Mouse (Mus musculus): Measurements from ENCODE around the gene Kcnip1. TPM values are rescaled to one million over a fixed set of nuclear protein-coding genes. Genes with fewer than 3 reads are reported as not detected.

Gene Kcnip1
- polyA plus RNA-seq (2012; ENCODE audit: low replicate concordance), result not detected in 2 replicates

DNA sequence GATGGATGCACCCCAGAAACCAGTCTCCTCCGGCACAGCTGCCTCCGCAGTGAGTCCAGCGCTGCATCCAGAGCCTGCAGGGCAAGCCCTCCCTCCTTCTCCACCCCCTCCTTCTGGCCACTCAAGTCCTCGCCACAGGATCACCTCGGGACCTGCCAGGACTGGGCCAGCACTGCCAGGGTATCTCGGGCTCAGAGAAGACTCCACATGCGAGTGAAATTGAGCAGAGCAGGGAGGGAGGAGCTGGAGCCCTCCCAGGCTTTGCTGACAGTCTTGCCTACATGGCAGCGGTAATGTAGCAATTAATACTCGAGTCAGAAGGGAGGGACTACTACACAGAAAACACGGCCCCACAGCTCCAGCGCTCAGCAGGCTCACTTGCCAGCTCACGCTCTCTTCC lies at the start of gene Kcnip1:
Gene Kcnip1 (minus strand): TSS at position 215 of the 400 bp plus-strand sequence.

DNA sequence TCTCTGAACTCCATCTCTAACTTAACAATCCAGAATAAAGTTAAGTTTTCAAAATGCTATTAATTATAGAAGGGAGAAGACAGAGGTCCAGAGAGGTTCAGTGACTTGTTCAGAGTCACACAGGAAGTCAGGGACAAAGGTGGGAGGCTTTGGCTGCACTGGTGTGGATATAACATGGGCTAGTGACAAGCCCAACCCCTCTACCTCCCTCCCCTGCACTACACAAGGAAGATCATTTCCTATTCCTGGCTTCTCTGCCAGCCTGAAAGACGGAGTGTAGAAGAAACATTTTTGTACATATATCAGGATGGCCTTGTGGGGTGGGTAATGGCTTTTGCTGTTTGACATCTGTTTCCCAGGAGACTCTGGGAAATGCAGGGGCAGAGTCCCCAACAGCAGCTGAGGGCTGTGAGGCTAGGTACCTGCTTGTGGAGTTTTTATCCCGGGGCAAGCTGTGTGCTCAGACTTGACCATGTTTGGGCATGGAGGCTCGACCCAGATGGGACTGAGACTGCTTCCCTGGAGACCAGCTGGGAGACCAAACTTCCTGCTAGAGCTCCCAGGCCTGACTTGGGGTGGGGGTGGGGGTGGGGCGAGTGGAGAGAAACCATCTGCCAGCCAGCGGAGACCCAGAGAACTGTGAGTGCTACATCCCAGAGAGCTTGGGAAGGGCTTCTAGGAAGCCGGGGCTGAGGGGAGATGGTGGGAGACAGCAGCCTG lies 30.1 kb downstream of the Kcnip1 start, which contains the start of gene Kcnmb1:
Gene Kcnmb1 (plus strand): TSS at position 326 of the 720 bp plus-strand sequence.

DNA sequence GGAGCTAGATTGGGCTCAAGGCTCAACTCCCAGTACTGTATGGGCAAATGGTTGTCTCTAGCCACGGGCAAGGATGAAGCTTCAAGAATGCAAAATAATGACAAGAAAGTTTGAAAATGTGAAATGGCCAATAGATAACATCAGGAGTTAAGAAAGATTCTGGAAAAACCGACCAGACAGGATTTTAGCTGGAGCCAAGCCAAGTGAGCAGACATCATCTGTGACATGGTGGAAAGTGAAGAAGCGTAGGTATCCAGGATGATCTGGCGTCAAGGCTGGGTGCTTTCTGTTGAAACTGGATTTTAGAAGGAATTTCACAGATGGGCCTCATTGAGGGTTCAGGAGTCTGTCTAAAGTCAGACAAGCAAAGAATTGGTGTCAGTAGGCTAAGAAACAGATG lies 394.0 kb downstream of the Kcnip1 start, which contains the start of gene D130052B06Rik:
Gene D130052B06Rik (plus strand): TSS at position 317 of the 400 bp plus-strand sequence.

Other genes starting within 250 kb of the Kcnip1 start
- gene Kcnmb1, start 30.1 kb downstream of the Kcnip1 start, polyA plus RNA-seq (2012; ENCODE audit: low replicate concordance), result not detected in 2 replicates
- 42.7 and 103 TPM in 2 replicates for gene Lcp2, start 53.8 kb upstream of the Kcnip1 start, polyA plus RNA-seq (2012; ENCODE audit: low replicate concordance)
- gene 4930469K13Rik, start 105.4 kb upstream of the Kcnip1 start, polyA plus RNA-seq (2012; ENCODE audit: low replicate concordance), result not detected in 2 replicates
- 0.20 TPM in 1 of 2 replicates, not detected in the other for gene Foxi1, start 214.9 kb upstream of the Kcnip1 start, polyA plus RNA-seq (2012; ENCODE audit: low replicate concordance)

Measured in hematopoietic multipotent progenitor cell, adult 10-12 weeks (in vitro differentiated cells).